Mouse (Mus musculus) limb, embryonic 13.5 days (tissue): Measurements from ENCODE around the gene Wdr61. TPM values are rescaled to one million over a fixed set of nuclear protein-coding genes. Genes with fewer than 3 reads are reported as not detected.
A peak's percentile ranks its signal among the peaks of the same experiment; 100 is the strongest.

Experiments
- ATAC-seq: fragments of 200-750 bp; cut with Nextera tagmentation; 2 replicates; pipeline ENCODE4 v1.8.0; 2017; ENCODE audit warnings: low read depth, moderate number of reproducible peaks, moderate TSS enrichment; ENCODE audit not compliant: low FRiP score
- H3K27ac ChIP-seq: fragments of 300-500 bp; sonication (generic); 2 replicates; pipeline ENCODE4 v1.5.1; 2015; ENCODE audit warnings: inconsistent platforms, mild to moderate bottlenecking, moderate library complexity
- H3K27me3 ChIP-seq: fragments of 300-500 bp; sonication (generic); 2 replicates; pipeline ENCODE4 v1.6.1; 2015; ENCODE audit warnings: mild to moderate bottlenecking, inconsistent platforms
- H3K36me3 ChIP-seq: fragments of 300-500 bp; sonication (generic); 2 replicates; pipeline ENCODE4 v1.6.1; 2015; ENCODE audit warnings: inconsistent platforms, mild to moderate bottlenecking, moderate library complexity
- H3K4me1 ChIP-seq: fragments of 300-500 bp; sonication (generic); 2 replicates; pipeline ENCODE4 v1.6.1; 2015; ENCODE audit warnings: inconsistent platforms
- H3K4me2 ChIP-seq: fragments of 300-500 bp; sonication (generic); replicated peaks from 2 replicates; pipeline ENCODE4 v1.6.1; 2015; ENCODE audit warnings: inconsistent platforms, mild to moderate bottlenecking, moderate library complexity
- H3K4me3 ChIP-seq: fragments of 300-500 bp; sonication (generic); 2 replicates; pipeline ENCODE4 v1.5.1; 2015; ENCODE audit warnings: moderate library complexity, mild to moderate bottlenecking, inconsistent platforms
- H3K9ac ChIP-seq: fragments of 300-500 bp; sonication (generic); 2 replicates; pipeline ENCODE4 v1.6.1; 2015; ENCODE audit warnings: mild to moderate bottlenecking, inconsistent platforms
- H3K9me3 ChIP-seq: fragments of 300-500 bp; sonication (generic); 2 replicates; pipeline ENCODE4 v1.6.1; 2016; ENCODE audit warnings: inconsistent platforms
- WGBS: fragments of 180-500 bp; shearing (Covaris S2); methylation state at CpG from one replicate; pipeline ENCODE4 v1.1.7; 2015; 5-methylcytosine and 5-hydroxymethylcytosine counted together
- polyA plus RNA-seq: library from polyadenylated mRNA; unstranded; fragments of >200 nt; fragmentation: Nextera tagmentation; extraction: Ambion mirVana; gene quantifications from 2 replicates; pipeline ENCODE4 v1.2.1, GENCODE M21; 2015

Wdr61 gene
- 156 and 174 TPM in 2 replicates for polyA plus RNA-seq

DNA sequence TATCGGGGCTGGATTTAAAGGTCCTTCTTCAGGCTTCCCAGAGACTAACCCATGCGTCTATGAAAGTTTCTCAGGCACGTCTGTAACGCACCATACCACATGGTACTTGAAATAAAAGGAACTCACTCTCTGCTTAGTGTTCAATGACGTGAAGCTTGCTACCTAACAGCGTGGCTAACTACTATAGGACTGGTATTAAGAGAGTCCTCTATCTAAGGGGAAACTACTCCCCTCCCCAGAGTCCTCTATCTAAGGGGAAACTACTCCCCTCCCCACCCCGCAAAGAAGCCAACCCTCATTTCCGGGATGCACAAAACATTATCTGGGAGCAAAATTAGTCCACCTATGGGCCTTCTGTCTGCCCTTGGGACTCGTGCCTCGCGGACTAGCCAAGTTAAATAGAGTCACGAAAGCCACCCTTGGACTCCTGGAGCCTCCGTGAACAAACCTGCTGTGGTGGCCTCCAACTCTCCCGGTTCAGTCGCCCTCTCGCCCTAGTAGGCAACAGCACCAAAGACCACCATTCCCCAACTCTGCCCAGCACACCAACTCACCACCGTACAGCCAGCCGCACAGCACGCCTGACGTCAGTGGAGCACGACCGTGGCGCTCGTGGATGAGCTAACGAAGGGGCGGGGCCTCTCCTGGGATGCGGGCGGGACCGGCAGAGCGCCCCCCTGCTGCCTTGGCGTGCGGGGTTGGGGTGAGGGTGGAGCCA, at the start of gene Wdr61:
Gene Wdr61 (minus strand): TSS at position 599 of the 718 bp plus-strand sequence.
- peaks cover 14% of the 10 kb centered on the region for H3K36me3 ChIP-seq
- WGBS = 2% methylated on average over 31 of the region's 32 CpGs
- ATAC-seq = peak; percentile 96

GRCm38 (mm10) chr9:54784003-54784402, 49.7 kb upstream of the Wdr61 start:
- Histone ChIP-seq H3K9me3 (no peaks in the 10 kb centered on the region), H3K4me2 (no peak overlapping the region; the same call in 1 of the 2 replicates), H3K4me1 (peaks cover 70% of the 10 kb centered on the region), H3K27me3 (no peaks in the 10 kb centered on the region), H3K4me3 (no peak overlapping the region), H3K27ac (peak overlapping the region; percentile 90), H3K9ac (no peak overlapping the region), H3K36me3 (no peaks in the 10 kb centered on the region)
- peak; percentile 79 for ATAC-seq
- 16% methylated on average over 3 of the region's 3 CpGs for WGBS

More for the DNA sequence above, at the start of gene Wdr61:
- H3K9ac ChIP-seq = peak within 1 kb of the TSS; percentile 85
- H3K4me1 ChIP-seq = peaks cover 11% of the 10 kb centered on the region
- no peak within 1 kb of the TSS; the same call in 1 of the 2 replicates for H3K27ac ChIP-seq
- H3K4me2 ChIP-seq = peak within 1 kb of the TSS; percentile 85
- no peaks in the 10 kb centered on the region for H3K9me3 ChIP-seq
- H3K27me3 ChIP-seq = no peaks in the 10 kb centered on the region
- peak within 1 kb of the TSS; percentile 74 for H3K4me3 ChIP-seq

GRCm38 (mm10) chr9:54782504-54782903, 48.2 kb upstream of the Wdr61 start:
- peak; percentile 65; the same call in 1 of the 2 replicates for ATAC-seq
- Histone ChIP-seq H3K27ac (peak overlapping the region; percentile 90), H3K9me3 (no peaks in the 10 kb centered on the region), H3K36me3 (no peaks in the 10 kb centered on the region), H3K27me3 (no peaks in the 10 kb centered on the region), H3K4me3 (no peak overlapping the region), H3K9ac (0 out of 2 replicates have a peak overlapping the region, but pooled peaks have one; percentile 19), H3K4me1 (peaks cover 62% of the 10 kb centered on the region), H3K4me2 (peak overlapping the region; percentile 28)
- WGBS = 23% methylated on average over 15 of the region's 15 CpGs

DNA sequence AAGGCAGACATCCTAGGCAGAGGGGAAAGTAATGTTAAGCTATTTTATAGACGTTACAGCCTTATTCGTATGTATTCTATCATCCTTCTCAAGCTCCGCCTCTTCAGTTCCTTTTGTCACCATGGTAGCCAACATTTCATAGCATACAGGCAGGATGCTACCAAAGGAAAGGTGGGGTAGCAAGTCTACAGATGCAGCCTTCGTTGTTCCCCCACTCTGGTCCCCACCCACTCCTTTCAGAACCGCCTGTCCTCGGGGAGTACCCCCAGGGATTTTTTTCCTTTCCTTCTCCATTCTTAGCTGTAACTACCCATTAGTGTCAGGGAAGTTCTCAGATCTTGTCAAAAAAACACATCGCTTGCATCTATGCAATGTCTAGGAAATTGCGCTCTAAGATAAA, 45.0 kb upstream of the Wdr61 start:
- no peak for ATAC-seq
- Histone ChIP-seq H3K4me3 (no peak overlapping the region), H3K9ac (no peak overlapping the region), H3K4me1 (peaks cover 30% of the 10 kb centered on the region), H3K4me2 (no peak overlapping the region), H3K27me3 (no peaks in the 10 kb centered on the region), H3K36me3 (peaks cover 5% of the 10 kb centered on the region; the same call in 1 of the 2 replicates), H3K27ac (no peak overlapping the region), H3K9me3 (no peaks in the 10 kb centered on the region)
- WGBS = 84% methylated on average over 8 of the region's 8 CpGs

DNA sequence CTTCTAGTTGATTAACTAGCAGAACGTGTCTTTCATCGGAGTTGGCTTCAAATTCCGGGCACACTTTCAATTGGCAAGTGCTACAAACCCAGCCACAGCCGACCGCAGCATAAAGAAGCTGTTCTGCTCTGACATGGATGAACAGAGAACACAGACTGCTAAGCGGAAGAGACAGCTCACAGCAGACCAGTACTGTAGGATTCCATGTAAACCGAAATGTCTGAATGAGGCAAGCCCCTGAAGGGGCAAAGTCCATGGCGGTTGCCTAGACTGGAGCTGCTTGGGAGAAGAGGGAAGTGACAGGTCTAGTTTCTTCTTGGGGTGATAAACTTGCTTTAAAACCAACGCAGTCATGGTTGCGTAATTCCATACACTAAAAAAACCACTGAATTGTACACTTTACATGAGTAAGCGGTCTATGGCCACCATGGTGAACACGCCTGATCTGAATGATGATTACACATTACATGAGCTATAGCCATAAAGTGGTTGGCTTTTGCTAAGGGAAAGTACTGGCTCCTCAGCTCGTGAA, 42.2 kb upstream of the Wdr61 start:
- no peak overlapping the region for H3K4me2 ChIP-seq
- WGBS = 90% methylated on average over 13 of the region's 13 CpGs
- ATAC-seq = no peak
- no peak overlapping the region for H3K27ac ChIP-seq
- H3K4me1 ChIP-seq = peaks cover 16% of the 10 kb centered on the region
- H3K9me3 ChIP-seq = no peaks in the 10 kb centered on the region
- H3K4me3 ChIP-seq = no peak overlapping the region
- H3K27me3 ChIP-seq = no peaks in the 10 kb centered on the region
- no peak overlapping the region for H3K9ac ChIP-seq
- H3K36me3 ChIP-seq = peaks cover 26% of the 10 kb centered on the region

DNA sequence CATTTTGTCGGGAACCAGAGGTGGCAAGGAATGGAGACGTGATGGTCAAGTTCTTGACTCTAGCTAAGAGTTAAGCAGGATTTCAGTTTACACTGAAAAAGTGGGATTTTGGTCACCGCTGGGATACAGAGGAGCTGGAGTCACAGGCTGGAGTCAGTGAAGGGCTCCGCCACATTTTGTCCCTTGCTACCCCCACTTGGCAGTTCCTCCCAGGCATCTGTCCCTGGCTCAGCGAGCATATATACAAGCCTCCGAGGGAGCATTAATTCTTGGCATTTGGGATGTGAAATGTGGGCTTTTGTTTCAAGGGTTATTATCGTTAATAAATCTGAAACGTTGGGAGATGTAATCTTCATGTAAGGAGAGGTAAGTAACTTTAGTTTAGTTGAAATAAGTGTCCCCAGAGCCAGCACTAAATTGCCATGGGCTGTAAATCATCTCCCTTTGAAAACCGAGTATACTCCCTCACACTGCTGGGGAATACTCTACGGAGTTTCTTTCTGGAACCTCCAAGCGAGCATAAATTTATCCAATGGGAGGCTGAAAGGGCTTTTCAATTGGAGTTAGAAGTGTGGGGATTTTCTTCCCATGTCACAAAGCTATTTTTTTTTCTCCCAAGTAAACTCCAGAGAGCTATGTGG, 35.9 kb upstream of the Wdr61 start:
- Histone ChIP-seq H3K4me2 (peak overlapping the region; percentile 34), H3K9ac (no peak overlapping the region), H3K36me3 (peaks cover 26% of the 10 kb centered on the region), H3K27ac (0 out of 2 replicates have a peak overlapping the region, but pooled peaks have one; percentile 58), H3K27me3 (peaks cover 20% of the 10 kb centered on the region), H3K4me1 (peaks cover 50% of the 10 kb centered on the region), H3K4me3 (no peak overlapping the region), H3K9me3 (no peaks in the 10 kb centered on the region)
- no peak for ATAC-seq
- 27% methylated on average over 11 of the region's 11 CpGs for WGBS

DNA sequence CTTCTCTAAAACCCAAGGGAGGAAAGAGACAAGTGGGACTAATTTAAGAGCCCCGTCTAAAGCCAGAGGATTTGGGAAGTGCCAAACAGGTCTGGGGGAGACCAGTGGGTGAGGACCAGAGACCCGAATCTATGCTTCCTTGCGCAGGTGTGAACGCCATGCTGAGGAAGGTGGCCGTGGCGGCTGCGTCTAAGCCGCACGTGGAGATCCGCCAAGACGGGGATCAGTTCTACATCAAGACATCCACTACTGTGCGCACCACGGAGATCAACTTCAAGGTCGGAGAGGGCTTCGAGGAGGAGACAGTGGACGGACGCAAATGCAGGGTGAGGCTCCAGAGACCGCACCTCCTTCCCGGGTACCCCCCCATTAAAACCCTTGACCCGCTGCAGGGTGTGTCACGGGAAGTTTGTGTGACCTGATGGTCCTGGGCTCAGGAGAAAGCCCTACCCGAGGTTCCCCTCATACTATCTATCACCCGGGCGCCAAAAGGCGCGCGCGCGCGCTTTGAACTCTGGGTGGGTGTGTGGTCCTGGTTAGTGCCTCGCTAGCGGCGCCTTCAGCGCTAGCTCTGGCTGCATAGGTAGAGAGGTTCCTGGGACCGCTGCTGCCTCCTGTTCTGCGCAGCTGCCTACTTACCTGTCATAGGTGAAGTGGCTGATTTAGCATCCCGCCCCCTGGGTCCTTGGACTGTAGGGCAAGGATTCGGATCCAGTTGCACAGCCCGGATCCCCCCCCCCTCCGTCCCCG, 31.2 kb upstream of the Wdr61 start:
- Histone ChIP-seq H3K36me3 (no peaks in the 10 kb centered on the region), H3K4me1 (peaks cover 42% of the 10 kb centered on the region), H3K27ac (no peak overlapping the region), H3K27me3 (peaks cover 44% of the 10 kb centered on the region), H3K4me2 (peak overlapping the region; percentile 94), H3K9me3 (no peaks in the 10 kb centered on the region), H3K9ac (peak overlapping the region; percentile 75), H3K4me3 (peak overlapping the region; percentile 59)
- ATAC-seq = peak; percentile 49; the same call in 1 of the 2 replicates
- under 1% methylated on average over 41 of the region's 41 CpGs for WGBS

DNA sequence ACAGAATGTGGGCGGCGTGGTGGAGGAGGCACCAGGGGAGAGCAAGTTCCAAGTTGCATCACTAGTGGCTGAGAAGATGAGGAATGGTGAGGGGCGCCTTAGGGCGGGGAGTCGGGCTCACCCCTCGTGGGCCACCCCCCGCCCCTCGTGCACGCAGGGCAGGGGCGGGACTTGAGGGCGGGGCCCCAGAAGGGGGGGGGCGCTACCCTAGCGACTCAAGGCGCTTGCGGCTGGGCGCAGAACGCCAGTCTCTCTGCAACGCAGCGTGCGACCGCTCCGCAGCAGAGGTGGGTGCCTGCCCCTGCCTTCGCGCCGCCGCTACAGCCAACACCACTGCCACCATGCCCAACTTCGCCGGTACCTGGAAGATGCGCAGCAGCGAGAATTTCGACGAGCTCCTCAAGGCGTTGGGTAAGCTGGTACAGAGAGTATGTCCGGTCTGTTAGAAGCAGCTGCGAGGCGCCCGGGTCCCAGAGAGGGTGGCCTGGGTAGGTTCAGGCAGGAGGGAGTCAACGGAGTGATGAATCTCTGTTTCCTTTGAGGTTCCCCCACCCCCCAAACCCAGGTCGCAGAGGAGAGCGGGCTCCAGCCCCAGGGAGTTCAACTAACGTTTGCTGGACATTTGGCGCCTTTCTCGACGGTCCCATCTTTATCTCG, 30.4 kb upstream of the Wdr61 start, which contains the start of gene Crabp1:
Gene Crabp1 (plus strand): TSS at position 188 of the 657 bp plus-strand sequence.
- peaks cover 42% of the 10 kb centered on the region for H3K27me3 ChIP-seq
- peak within 1 kb of the TSS; percentile 59 for H3K4me3 ChIP-seq
- no peak within 1 kb of the TSS for H3K27ac ChIP-seq
- H3K36me3 ChIP-seq = no peaks in the 10 kb centered on the region
- peak within 1 kb of the TSS; percentile 94 for H3K4me2 ChIP-seq
- H3K9me3 ChIP-seq = no peaks in the 10 kb centered on the region
- ATAC-seq = peak; percentile 79; the same call in 1 of the 2 replicates
- H3K9ac ChIP-seq = peak within 1 kb of the TSS; percentile 75
- peaks cover 36% of the 10 kb centered on the region for H3K4me1 ChIP-seq
- WGBS = under 1% methylated on average over 41 of the region's 45 CpGs

- Histone ChIP-seq H3K27me3 (peaks cover 42% of the 10 kb centered on the region), H3K9me3 (no peaks in the 10 kb centered on the region), H3K9ac (no peak overlapping the region; the same call in 1 of the 2 replicates), H3K4me1 (peaks cover 33% of the 10 kb centered on the region), H3K27ac (no peak overlapping the region), H3K36me3 (no peaks in the 10 kb centered on the region), H3K4me3 (peak overlapping the region; percentile 59), H3K4me2 (peak overlapping the region; percentile 94)
- no peak for ATAC-seq
- 22% methylated on average over 12 of the region's 12 CpGs for WGBS
Observed at GRCm38 (mm10) chr9:54764091-54764490, 29.8 kb upstream of the Wdr61 start.

DNA sequence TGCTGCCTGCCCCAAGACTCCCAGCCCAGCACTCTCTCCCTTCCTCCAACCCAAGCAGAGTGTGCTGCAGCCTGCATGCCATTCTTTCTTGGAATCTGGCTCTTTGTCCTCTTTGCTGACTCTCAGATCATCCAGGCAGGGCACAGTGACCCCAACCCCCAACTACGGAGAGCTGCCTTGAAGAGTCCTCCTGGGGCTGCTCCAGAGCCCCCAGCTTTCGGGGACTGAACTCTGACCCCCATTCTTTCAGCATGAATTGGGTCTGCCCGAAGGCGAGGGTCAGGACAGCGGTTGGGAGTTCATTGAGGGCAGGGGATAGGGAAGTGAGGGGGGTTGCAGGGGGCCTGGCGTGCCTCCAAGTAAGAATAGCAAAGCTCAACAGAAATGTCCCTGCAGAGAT, 25.3 kb upstream of the Wdr61 start:
- Histone ChIP-seq H3K4me3 (no peak overlapping the region), H3K4me2 (no peak overlapping the region), H3K9ac (no peak overlapping the region), H3K36me3 (no peaks in the 10 kb centered on the region), H3K27ac (no peak overlapping the region), H3K4me1 (peaks cover 11% of the 10 kb centered on the region), H3K27me3 (peaks cover 17% of the 10 kb centered on the region), H3K9me3 (no peaks in the 10 kb centered on the region)
- ATAC-seq = no peak
- WGBS = 34% methylated on average over 6 of the region's 6 CpGs

DNA sequence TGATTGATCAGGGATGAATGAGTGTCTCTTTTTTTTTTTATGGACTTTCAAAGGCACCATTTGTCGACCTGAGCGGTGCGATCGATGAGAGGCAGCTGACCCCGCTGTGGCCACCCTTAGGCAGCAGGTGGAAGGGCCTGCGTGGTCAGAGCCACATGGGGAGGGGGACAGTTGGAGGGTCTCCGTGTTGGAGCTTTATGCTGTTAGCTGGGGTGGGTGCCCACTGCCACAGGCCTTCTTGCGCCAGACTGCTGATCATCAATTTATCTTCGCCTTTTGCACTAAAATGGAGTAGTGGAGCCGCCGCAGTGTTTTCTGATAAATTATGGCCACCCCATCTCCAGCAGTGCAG, 18.6 kb upstream of the Wdr61 start:
- Histone ChIP-seq H3K36me3 (no peaks in the 10 kb centered on the region), H3K4me3 (no peak overlapping the region), H3K9ac (no peak overlapping the region), H3K27me3 (peaks cover 22% of the 10 kb centered on the region), H3K9me3 (no peaks in the 10 kb centered on the region), H3K27ac (no peak overlapping the region), H3K4me2 (no peak overlapping the region), H3K4me1 (no peaks in the 10 kb centered on the region)
- 42% methylated on average over 11 of the region's 11 CpGs for WGBS
- no peak for ATAC-seq
